Mouse (Mus musculus): ENCODE measurements at regions not wholly inside any gene's neighbourhood (a gene's known extent, or its start where the extent isn't known, plus 50 kb on each side); places are given as distances from the start of the nearest gene placed in this dataset.

- ATAC-seq (replicated peaks; ENCODE audit: low FRiP score, poor library complexity, severe bottlenecking): no peak
These were observed 216.8 kb downstream of the Zfp36l1 start for GRCm38 (mm10) chr12:79895975-79896374.

- ATAC-seq (replicated peaks; ENCODE audit: low FRiP score, poor library complexity, severe bottlenecking): no peak
These were observed 217.5 kb downstream of the Zfp36l1 start for GRCm38 (mm10) chr12:79895324-79895723.

- ATAC-seq (replicated peaks; ENCODE audit: low FRiP score, poor library complexity, severe bottlenecking): no peak
These were observed 219.9 kb downstream of the Zfp36l1 start for GRCm38 (mm10) chr12:79892871-79893270.

- no peak for ATAC-seq (replicated peaks; ENCODE audit: low FRiP score, poor library complexity, severe bottlenecking)
These were observed 220.9 kb downstream of the Zfp36l1 start for GRCm38 (mm10) chr12:79891942-79892341.

- no peak for ATAC-seq (replicated peaks; ENCODE audit: low FRiP score, poor library complexity, severe bottlenecking)
These were observed 221.9 kb downstream of the Zfp36l1 start for GRCm38 (mm10) chr12:79890887-79891286.

DNA sequence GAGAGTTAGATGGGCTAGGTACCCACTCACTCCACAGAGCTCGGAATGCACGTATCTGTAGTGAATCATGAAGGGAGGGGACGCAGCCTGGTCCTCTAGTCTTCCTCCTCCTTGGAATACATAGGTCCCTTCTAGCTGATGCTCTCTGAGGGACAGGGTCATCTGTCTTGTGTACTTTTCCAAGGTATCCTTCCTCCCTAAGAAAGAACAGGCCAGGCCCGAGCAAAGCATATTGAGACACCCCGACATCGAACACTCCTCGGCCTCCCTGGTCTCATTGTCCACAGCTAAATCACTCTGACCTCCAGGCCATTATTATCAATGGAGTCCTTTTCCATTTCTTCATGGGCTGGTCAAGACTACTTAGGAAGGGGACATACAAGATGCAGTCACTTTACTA lies 222.5 kb downstream of the Zfp36l1 start:
- no peak for ATAC-seq (replicated peaks; ENCODE audit: low FRiP score, poor library complexity, severe bottlenecking)

- no peak for ATAC-seq (replicated peaks; ENCODE audit: low FRiP score, poor library complexity, severe bottlenecking)
These were observed 224.0 kb downstream of the Zfp36l1 start for GRCm38 (mm10) chr12:79888812-79889211.

- ATAC-seq (replicated peaks; ENCODE audit: low FRiP score, poor library complexity, severe bottlenecking): no peak
These were observed 224.7 kb downstream of the Zfp36l1 start for GRCm38 (mm10) chr12:79888086-79888485.

GRCm38 (mm10) chr12:79887225-79887886 lies 225.5 kb downstream of the Zfp36l1 start:
- ATAC-seq (replicated peaks; ENCODE audit: low FRiP score, poor library complexity, severe bottlenecking): no peak

DNA sequence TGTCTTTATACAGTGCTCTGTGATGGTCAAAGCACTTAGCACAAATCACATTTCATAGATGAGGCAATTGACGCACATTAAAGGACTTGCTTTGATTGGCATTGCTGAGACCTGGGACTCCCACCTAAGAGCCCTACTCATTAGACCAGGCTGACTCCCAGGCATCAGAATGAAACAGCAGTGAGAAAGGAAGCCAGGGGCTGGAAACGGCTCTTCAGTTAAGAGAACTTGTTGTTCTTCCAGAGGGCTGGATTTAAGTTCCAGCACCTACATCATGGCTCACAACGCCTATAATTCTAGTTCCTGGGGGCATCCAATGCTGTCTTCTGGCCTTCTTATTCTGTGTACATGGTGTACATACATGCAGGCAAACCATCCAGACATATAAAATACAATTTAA lies 226.3 kb downstream of the Zfp36l1 start:
- no peak for ATAC-seq (replicated peaks; ENCODE audit: low FRiP score, poor library complexity, severe bottlenecking)

DNA sequence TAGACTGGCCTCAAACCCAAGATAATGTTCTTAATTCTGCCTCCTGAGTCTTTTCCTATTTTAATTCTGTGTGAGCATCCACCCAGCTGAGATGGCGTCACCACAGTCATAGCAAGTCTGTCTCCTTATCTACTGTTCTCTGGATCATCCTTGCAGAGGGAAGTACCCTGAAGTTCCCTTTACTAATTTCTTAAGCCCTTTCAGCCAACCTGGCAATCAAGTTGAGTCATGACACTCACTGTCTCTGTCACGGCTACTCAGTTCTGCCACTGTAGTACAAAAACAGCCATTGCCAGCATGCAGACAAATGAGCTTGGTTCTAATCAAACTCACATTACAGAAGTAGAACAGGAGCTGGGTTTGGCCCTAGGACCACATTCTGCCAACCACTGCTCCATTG lies 227.5 kb downstream of the Zfp36l1 start:
- no peak for ATAC-seq (replicated peaks; ENCODE audit: low FRiP score, poor library complexity, severe bottlenecking)

DNA sequence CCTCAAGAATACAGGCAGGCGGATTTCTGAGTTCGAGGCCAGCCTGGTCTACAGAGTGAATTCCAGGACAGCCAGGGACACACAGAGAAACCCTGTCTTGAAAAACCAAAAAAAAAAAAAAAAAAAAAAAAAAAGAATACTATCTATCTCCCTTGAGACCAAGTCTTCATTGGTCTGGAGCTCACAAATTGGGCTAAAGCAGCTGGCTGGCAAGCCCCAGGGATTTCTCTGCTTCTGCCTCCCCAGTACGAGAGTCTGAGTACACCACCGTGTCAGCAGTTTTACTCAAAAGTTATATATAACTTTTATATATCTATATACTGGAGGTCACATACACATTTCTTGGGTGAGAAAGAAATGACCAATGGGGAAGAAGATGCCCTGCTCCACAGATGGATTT lies 229.2 kb downstream of the Zfp36l1 start:
- no peak for ATAC-seq (replicated peaks; ENCODE audit: low FRiP score, poor library complexity, severe bottlenecking)

DNA sequence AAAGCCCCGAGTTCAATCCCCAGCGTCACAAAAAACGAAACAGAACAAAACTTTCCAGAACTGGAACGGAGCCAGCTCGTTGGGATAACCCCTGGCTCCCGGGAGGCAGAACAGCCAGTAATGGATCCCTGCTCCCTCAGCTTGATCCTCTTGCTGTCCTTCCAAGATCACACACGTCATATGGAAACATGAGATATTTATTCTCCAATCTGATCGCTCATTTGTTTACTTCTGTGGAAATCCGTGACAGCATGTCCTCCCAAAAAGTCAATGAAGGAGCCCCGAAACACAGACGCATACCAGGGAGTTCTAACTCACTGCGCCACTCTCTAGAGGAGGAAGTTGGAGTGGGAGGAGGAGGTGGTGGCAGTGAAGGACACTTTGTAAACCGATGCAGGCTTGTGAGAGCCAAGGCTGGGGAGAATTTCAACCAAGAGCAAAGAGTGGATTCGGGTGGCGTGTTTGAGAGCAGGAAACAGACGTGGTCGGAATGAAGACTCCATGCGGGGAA lies 232.0 kb downstream of the Zfp36l1 start:
- no peak for ATAC-seq (replicated peaks; ENCODE audit: low FRiP score, poor library complexity, severe bottlenecking)

GRCm38 (mm10) chr12:79880346-79880745 lies 232.5 kb downstream of the Zfp36l1 start:
- ATAC-seq (replicated peaks; ENCODE audit: low FRiP score, poor library complexity, severe bottlenecking): no peak

DNA sequence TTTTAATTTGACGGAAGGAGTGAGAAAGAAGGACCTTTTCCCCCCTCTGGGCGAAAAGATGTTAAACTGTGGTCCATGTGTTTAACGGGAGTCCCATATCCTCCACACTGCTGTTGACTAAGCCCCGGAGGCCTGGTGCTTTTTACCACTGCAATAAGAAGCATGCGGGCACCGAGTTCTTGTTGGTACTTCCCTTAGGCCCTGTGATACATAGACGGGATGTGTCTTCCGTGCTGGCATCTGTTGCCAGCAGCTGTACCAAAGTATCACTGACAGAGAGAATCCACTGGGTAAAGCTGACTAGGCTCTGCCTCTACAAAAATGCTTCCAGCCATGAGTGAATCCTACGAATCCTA lies 232.9 kb downstream of the Zfp36l1 start:
- no peak for ATAC-seq (replicated peaks; ENCODE audit: low FRiP score, poor library complexity, severe bottlenecking)

- ATAC-seq (replicated peaks; ENCODE audit: low FRiP score, poor library complexity, severe bottlenecking): no peak
These were observed 233.5 kb downstream of the Zfp36l1 start for GRCm38 (mm10) chr12:79879093-79879917.

- ATAC-seq (replicated peaks; ENCODE audit: low FRiP score, poor library complexity, severe bottlenecking): no peak
These were observed 234.1 kb downstream of the Zfp36l1 start for GRCm38 (mm10) chr12:79878766-79879092.

GRCm38 (mm10) chr12:79878163-79878562 lies 234.7 kb downstream of the Zfp36l1 start:
- ATAC-seq (replicated peaks; ENCODE audit: low FRiP score, poor library complexity, severe bottlenecking): no peak

DNA sequence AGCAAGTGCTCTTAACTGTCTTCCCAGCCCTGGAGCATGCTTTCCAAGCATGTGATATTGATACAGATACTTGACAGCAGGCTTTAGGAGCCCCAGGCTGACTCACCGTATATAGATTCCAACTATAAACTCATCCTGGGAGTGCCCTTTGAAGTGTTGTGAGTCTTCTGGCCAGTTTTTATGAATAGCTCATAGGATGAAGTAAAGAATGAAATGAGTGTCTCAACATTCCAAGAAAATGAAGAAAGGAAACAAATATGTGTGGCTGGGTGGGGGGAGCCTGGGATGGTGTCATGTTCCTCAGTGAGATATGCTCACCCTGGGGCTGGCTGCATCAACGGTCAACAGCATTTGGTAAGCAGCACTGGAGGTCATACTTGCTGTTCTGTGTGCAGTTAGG lies 238.5 kb downstream of the Zfp36l1 start:
- no peak for ATAC-seq (replicated peaks; ENCODE audit: low FRiP score, poor library complexity, severe bottlenecking)

DNA sequence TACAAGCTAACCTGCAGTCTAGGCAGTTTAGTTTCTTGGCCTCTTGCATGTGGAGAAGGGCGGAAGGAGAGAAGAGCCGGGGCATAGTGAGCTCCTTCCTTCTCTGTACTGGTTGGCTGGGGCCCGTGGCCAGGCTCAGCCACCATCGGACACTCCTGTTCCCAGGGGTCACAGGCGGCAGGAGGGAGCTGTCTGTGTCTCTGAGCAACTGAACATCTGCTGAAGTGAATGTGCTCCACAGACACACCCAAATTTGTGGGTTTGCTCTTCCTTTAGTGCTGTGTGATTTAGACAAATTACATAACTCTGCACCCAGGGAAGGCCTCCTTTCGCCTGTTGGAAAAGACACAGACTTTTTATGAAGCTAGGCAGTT lies 247.6 kb downstream of the Zfp36l1 start:
- ATAC-seq (replicated peaks; ENCODE audit: low FRiP score, poor library complexity, severe bottlenecking): no peak

DNA sequence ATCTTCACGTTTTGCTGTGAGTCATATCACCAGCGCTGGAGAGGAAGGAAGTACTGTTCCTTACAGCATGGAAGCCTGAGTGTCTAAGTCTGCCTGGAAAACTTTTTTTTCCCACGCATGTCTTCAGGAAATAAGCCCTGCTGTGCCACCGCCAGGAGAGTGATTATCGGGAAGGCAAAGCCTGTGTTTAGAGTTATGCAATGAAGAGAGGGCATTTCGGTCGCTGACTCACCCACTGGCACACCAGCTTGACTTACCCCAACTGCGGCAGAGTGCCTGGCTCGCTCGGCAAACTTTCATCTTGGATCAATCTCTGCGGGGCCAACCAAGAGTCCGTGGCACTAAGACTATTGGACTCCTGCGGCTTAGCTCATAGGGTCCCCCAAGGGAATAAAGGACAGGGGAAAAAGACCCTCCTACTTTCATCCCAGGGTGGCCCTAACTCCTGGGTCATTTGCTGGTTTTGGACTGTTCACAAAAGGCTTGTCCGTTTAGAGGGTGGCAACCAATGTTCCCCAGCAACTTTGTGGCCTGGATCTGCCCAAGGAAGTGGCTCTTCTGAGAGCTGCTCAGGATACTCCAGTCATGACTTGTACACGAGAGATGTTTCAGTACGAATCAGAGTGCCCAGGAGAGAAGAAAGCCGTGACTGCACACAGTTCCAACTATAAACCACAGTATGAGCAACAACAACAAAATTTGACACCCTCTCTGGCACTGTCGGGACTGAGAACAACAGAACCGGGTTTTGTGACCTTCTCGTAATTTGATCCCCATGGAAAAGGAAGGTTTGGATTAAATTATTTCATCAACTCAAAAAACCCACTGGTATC lies 248.3 kb downstream of the Zfp36l1 start:
- no peak for ATAC-seq (replicated peaks; ENCODE audit: low FRiP score, poor library complexity, severe bottlenecking)
